Mouse (Mus musculus) liver, adult 2 months (tissue): ENCODE measurements around the gene Olfr521. TPM values are rescaled to one million over a fixed set of nuclear protein-coding genes. Genes with fewer than 3 reads are reported as not detected.

Experiments
- DNase-seq: peaks from one replicate; pipeline ENCODE4 v3.0.0-alpha.2; 2011; ENCODE audit warnings: low read depth, low spot score; ENCODE audit errors: extremely low read depth
- H3K27ac ChIP-seq: fragments of 200-500 bp; replicated peaks from 2 replicates; pipeline ENCODE4 v1.5.1; 2012; ENCODE audit warnings: low read depth, mild to moderate bottlenecking, control low read depth, inconsistent platforms, low read length; ENCODE audit not compliant: insufficient read depth
- H3K27me3 ChIP-seq: fragments of 200-500 bp; 2 replicates; pipeline ENCODE4 v1.6.1; 2012; ENCODE audit warnings: mild to moderate bottlenecking, moderate library complexity, low read length, inconsistent platforms; ENCODE audit not compliant: control insufficient read depth, insufficient read depth
- H3K36me3 ChIP-seq: fragments of 200-500 bp; 2 replicates; pipeline ENCODE4 v1.6.1; 2012; ENCODE audit warnings: low read length, inconsistent platforms; ENCODE audit not compliant: control insufficient read depth, insufficient read depth
- H3K4me1 ChIP-seq: fragments of 200-500 bp; 2 replicates; pipeline ENCODE4 v1.6.1; 2011; ENCODE audit warnings: low read length; ENCODE audit not compliant: control insufficient read depth, insufficient read depth
- H3K4me3 ChIP-seq: fragments of 200-500 bp; 2 replicates; pipeline ENCODE4 v1.5.1; 2011; ENCODE audit warnings: low read depth, mild to moderate bottlenecking, control low read depth, low read length, moderate library complexity; ENCODE audit not compliant: insufficient read depth
- H3K79me2 ChIP-seq: fragments of 200-500 bp; 2 replicates; pipeline ENCODE4 v1.6.1; 2012; ENCODE audit warnings: inconsistent platforms, mild to moderate bottlenecking, low read length, moderate library complexity; ENCODE audit not compliant: control insufficient read depth, insufficient read depth
- H3K9ac ChIP-seq: fragments of 200-500 bp; 2 replicates; pipeline ENCODE4 v1.6.1; 2012; ENCODE audit warnings: low read depth, mild to moderate bottlenecking, control low read depth, inconsistent platforms, low read length
- CTCF ChIP-seq: fragments of 200-500 bp; IDR thresholded peaks from 2 replicates; pipeline ENCODE4 v1.5.1; 2011; ENCODE audit warnings: low read depth, low read length, control low read depth
- POLR2A ChIP-seq: fragments of 200-500 bp; IDR thresholded peaks from 2 replicates; pipeline ENCODE4 v1.6.1; 2011; ENCODE audit warnings: low read length, control low read depth; ENCODE audit not compliant: insufficient read depth; ENCODE audit errors: extremely low read depth
- WGBS: fragments of 180-500 bp; shearing (Covaris S2); methylation state at CpG from one replicate; pipeline ENCODE4 v1.1.7; 2018; 5-methylcytosine and 5-hydroxymethylcytosine counted together
- polyA plus RNA-seq: library from polyadenylated mRNA; depleted of rRNA; stranded (reverse); fragments of >200 nt; gene quantifications from 2 replicates; pipeline ENCODE4 v1.2.3, GENCODE M21; 2012
- total RNA-seq: library from RNA; depleted of rRNA; stranded (reverse); fragments of >200 nt; gene quantifications from 2 replicates; pipeline ENCODE4 v1.2.3, GENCODE M21; 2014

The Olfr521 gene
- total and polyA plus RNA-seq, 2 experiments, result not detected

- no peak overlapping the region for H3K4me3 ChIP-seq
- no peaks in the 10 kb centered on the region for H3K79me2 ChIP-seq
- H3K36me3 ChIP-seq, result no peaks in the 10 kb centered on the region
- no peak for DNase-seq
- no peak overlapping the region for H3K9ac ChIP-seq
- no peak overlapping the region for H3K27ac ChIP-seq
- H3K4me1 ChIP-seq, result no peaks in the 10 kb centered on the region
- H3K27me3 ChIP-seq, result no peaks in the 10 kb centered on the region
- TF ChIP-seq POLR2A, result no peak
- no peak for TF ChIP-seq CTCF
- 82% methylated on average over 5 of the region's 5 CpGs for WGBS
Observed at GRCm38 (mm10) chr7:99788563-99788962, 25.3 kb downstream of the Olfr521 start.

GRCm38 (mm10) chr7:99790816-99791215 is 27.5 kb downstream of the Olfr521 start:
- H3K27ac ChIP-seq, result no peak overlapping the region
- no peaks in the 10 kb centered on the region for H3K4me1 ChIP-seq
- WGBS, result 77% methylated on average over 10 of the region's 10 CpGs
- H3K9ac ChIP-seq, result no peak overlapping the region
- H3K27me3 ChIP-seq, result no peaks in the 10 kb centered on the region
- no peaks in the 10 kb centered on the region for H3K36me3 ChIP-seq
- H3K4me3 ChIP-seq, result no peak overlapping the region
- no peaks in the 10 kb centered on the region for H3K79me2 ChIP-seq
- no peak for TF ChIP-seq POLR2A
- TF ChIP-seq CTCF, result no peak
- DNase-seq, result no peak

- Histone ChIP-seq H3K9ac (no peak overlapping the region), H3K27me3 (no peaks in the 10 kb centered on the region), H3K4me1 (no peaks in the 10 kb centered on the region), H3K4me3 (no peak overlapping the region), H3K79me2 (no peaks in the 10 kb centered on the region), H3K27ac (no peak overlapping the region), H3K36me3 (no peaks in the 10 kb centered on the region)
- no peak for DNase-seq
- no peak for TF ChIP-seq POLR2A
- TF ChIP-seq CTCF, result no peak
- 65% methylated on average over 2 of the region's 2 CpGs for WGBS
Observed at GRCm38 (mm10) chr7:99794096-99794495, 30.8 kb downstream of the Olfr521 start.

- no peak for DNase-seq
- no peak overlapping the region for H3K4me3 ChIP-seq
- H3K9ac ChIP-seq, result no peak overlapping the region
- no peaks in the 10 kb centered on the region for H3K36me3 ChIP-seq
- no peak for TF ChIP-seq POLR2A
- TF ChIP-seq CTCF, result no peak
- H3K79me2 ChIP-seq, result no peaks in the 10 kb centered on the region
- H3K4me1 ChIP-seq, result no peaks in the 10 kb centered on the region
- H3K27ac ChIP-seq, result no peak overlapping the region
- 24% methylated on average over 17 of the region's 17 CpGs for WGBS
- no peaks in the 10 kb centered on the region for H3K27me3 ChIP-seq
Observed at GRCm38 (mm10) chr7:99795192-99795981, 32.1 kb downstream of the Olfr521 start.

DNA sequence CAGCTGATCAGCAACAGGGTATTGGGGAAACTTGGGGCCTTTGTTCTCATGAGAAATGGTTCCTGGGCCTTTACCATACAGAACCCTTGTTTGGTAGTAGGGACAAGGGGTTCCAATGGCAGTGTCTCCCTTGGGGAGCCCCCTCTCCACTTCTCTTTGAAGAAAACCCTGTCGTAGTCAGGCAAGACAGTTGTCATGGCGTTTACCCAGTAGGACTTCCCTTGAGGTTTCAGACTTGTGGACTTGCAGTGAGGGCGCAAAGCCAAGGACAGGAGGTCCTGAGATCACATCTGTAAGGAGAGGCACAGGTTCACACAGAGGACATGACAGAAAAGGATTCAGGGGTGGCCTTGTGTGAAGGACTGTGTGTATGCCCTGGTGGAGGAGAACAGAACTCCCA is 33.2 kb downstream of the Olfr521 start:
- 86% methylated on average over 3 of the region's 3 CpGs for WGBS
- no peak overlapping the region for H3K4me3 ChIP-seq
- H3K9ac ChIP-seq, result no peak overlapping the region
- H3K27ac ChIP-seq, result no peak overlapping the region
- DNase-seq, result no peak
- H3K27me3 ChIP-seq, result no peaks in the 10 kb centered on the region
- no peak for TF ChIP-seq POLR2A
- TF ChIP-seq CTCF, result no peak
- no peaks in the 10 kb centered on the region for H3K36me3 ChIP-seq
- H3K79me2 ChIP-seq, result no peaks in the 10 kb centered on the region
- H3K4me1 ChIP-seq, result no peaks in the 10 kb centered on the region

GRCm38 (mm10) chr7:99797261-99797660 is 34.0 kb downstream of the Olfr521 start:
- no peaks in the 10 kb centered on the region for H3K36me3 ChIP-seq
- H3K4me3 ChIP-seq, result no peak overlapping the region
- H3K9ac ChIP-seq, result no peak overlapping the region
- no peaks in the 10 kb centered on the region for H3K79me2 ChIP-seq
- H3K27me3 ChIP-seq, result no peaks in the 10 kb centered on the region
- no peak for TF ChIP-seq POLR2A
- no peak for TF ChIP-seq CTCF
- 79% methylated on average over 3 of the region's 3 CpGs for WGBS
- no peak for DNase-seq
- H3K4me1 ChIP-seq, result no peaks in the 10 kb centered on the region
- no peak overlapping the region for H3K27ac ChIP-seq
